Mouse (Mus musculus) megakaryocyte, embryonic 14.5 days (primary cell): Measurements from ENCODE around the gene Cecr2.

Experiments used
- FLI1 ChIP-seq: IDR thresholded peaks from 2 replicates; pipeline ENCODE4 v1.6.1; 2012; ENCODE audit warnings: low read length, inconsistent platforms, mixed read lengths
- GATA1 ChIP-seq: IDR thresholded peaks from 3 replicates; pipeline ENCODE4 v1.6.1; 2012; ENCODE audit warnings: mixed read lengths, low read length, inconsistent platforms, borderline replicate concordance

GRCm38 (mm10) chr6:120806999-120807737 lies 141.0 kb downstream of the Cecr2 start:
- TF ChIP-seq GATA1 (no peak), FLI1 (no peak)
